Mouse (Mus musculus): Measurements from ENCODE around the gene Med12l. TPM values are rescaled to one million over a fixed set of nuclear protein-coding genes. Genes with fewer than 3 reads are reported as not detected.

Gene Med12l
- total and polyA plus RNA-seq, 3 experiments = 0.93 to 2.0 (median 1.5) TPM

- TF ChIP-seq MAFK (IDR thresholded peaks at IDR 0.05; ENCODE audit: insufficient replicate concordance, low read length) = peak; percentile 50; the same call in 1 of the 2 replicates
- peak; percentile 75 for TF ChIP-seq MAX (IDR thresholded peaks at IDR 0.05; ENCODE audit: low read length)
- 0 out of 2 replicates have a peak, but pooled peaks have one; percentile 1 for TF ChIP-seq SMC3 (IDR thresholded peaks at IDR 0.05; ENCODE audit: low read depth, low read length)
- TF ChIP-seq KAT2A (IDR thresholded peaks at IDR 0.05; ENCODE audit: insufficient replicate concordance, low read length) = no peak
- no peak for TF ChIP-seq ZC3H11A (IDR thresholded peaks at IDR 0.05; ENCODE audit: low read depth, low read length)
- 0 out of 2 replicates have a peak, but pooled peaks have one; percentile 29 for TF ChIP-seq TBP (conservative IDR thresholded peaks at IDR 0.05; ENCODE audit: low read depth, low read length)
- TF ChIP-seq ELF1 (IDR thresholded peaks at IDR 0.05; ENCODE audit: low read depth, low read length) = no peak
- no peak for TF ChIP-seq ZMIZ1 (IDR thresholded peaks at IDR 0.05; ENCODE audit: low read depth, low read length)
- peak; percentile 3; the same call in 1 of the 2 replicates for TF ChIP-seq JUN (IDR thresholded peaks at IDR 0.05; ENCODE audit: insufficient read depth, low read depth, low read length)
- TF ChIP-seq ZNF384 (IDR thresholded peaks at IDR 0.05; ENCODE audit: low read depth, low read length) = no peak
- TF ChIP-seq EP300 (IDR thresholded peaks at IDR 0.05; ENCODE audit: low read length) = peak; percentile 85
Observed at GRCm38 (mm10) chr3:59211784-59212183, 206.2 kb downstream of the Med12l start (continued).

- Histone ChIP-seq H3K36me3 (replicated peaks in 1 of 2; ENCODE audit: control insufficient read depth in 1 of 2, insufficient read depth in 1 of 2, low read length in 1 of 2) (no peaks in the 10 kb centered on the region), H3K4me2 (ENCODE audit: insufficient read depth, low read depth, poor library complexity, severe bottlenecking) (no peak overlapping the region), H3K9me3 (replicated peaks; ENCODE audit: low read length) (no peaks in the 10 kb centered on the region), H3K27ac (ENCODE audit: insufficient read depth, low read depth) (no peak overlapping the region), H3K9ac (ENCODE audit: insufficient read depth, low read depth) (no peak overlapping the region), H3K4me3 (replicated peaks in 1 of 3; ENCODE audit: low read depth in 2 of 3, low read length in 2 of 3, poor library complexity in 1 of 3) (no peak overlapping the region), H3K27me3 (replicated peaks) (no peaks in the 10 kb centered on the region), H3K79me2 (replicated peaks; ENCODE audit: control insufficient read depth, extremely low read depth, insufficient read depth, poor library complexity, severe bottlenecking) (no peaks in the 10 kb centered on the region), H3K4me1 (ENCODE audit: control insufficient read depth in 1 of 2, insufficient read depth in 2 of 2) (peaks cover 5 to 51% of the 10 kb centered on the region in 2 experiments; a peak in 3 of 4 replicates)
- dilution Hi-C loops (cut with MboI; ENCODE audit: extremely low pct_ligation_motif_present, extremely low pct_unique_long_range_greater_than_20kb, low sequenced_read_pairs) (no loop called here), in situ Hi-C loops (cut with MboI; ENCODE audit: low pct_ligation_motif_present, low pct_unique_long_range_greater_than_20kb, low sequenced_read_pairs) (no loop called here)
- no peak for TF ChIP-seq USF2 (conservative IDR thresholded peaks at IDR 0.05; ENCODE audit: low read depth, low read length)
- TF ChIP-seq GABPA (IDR thresholded peaks at IDR 0.05; ENCODE audit: insufficient replicate concordance, low read depth, low read length) = no peak
- TF ChIP-seq IRF4 (IDR thresholded peaks at IDR 0.05; ENCODE audit: low read depth, low read length) = peak; percentile 20; the same call in 1 of the 2 replicates
- TF ChIP-seq BHLHE40 (IDR thresholded peaks at IDR 0.05; ENCODE audit: low read depth, low read length) = peak; percentile 36; the same call in 1 of the 2 replicates
- TF ChIP-seq RCOR1 (conservative IDR thresholded peaks at IDR 0.05; ENCODE audit: low read depth, low read length) = 0 out of 2 replicates have a peak, but pooled peaks have one; percentile 52
- no peak for TF ChIP-seq MAX (IDR thresholded peaks at IDR 0.05; ENCODE audit: low read length)
- no peak for TF ChIP-seq SMC3 (IDR thresholded peaks at IDR 0.05; ENCODE audit: low read depth, low read length)
- TF ChIP-seq MAFK (IDR thresholded peaks at IDR 0.05; ENCODE audit: insufficient replicate concordance, low read length) = peak; percentile 27; the same call in 1 of the 2 replicates
- TF ChIP-seq JUND (conservative IDR thresholded peaks at IDR 0.05; ENCODE audit: low read depth, low read length) = no peak
- TF ChIP-seq ZMIZ1 (IDR thresholded peaks at IDR 0.05; ENCODE audit: low read depth, low read length) = no peak
- TF ChIP-seq JUN (IDR thresholded peaks at IDR 0.05; ENCODE audit: insufficient read depth, low read depth, low read length) = no peak
- no peak for TF ChIP-seq POLR2A (IDR thresholded peaks at IDR 0.05; ENCODE audit: low read depth, low read length)
- TF ChIP-seq EP300 (IDR thresholded peaks at IDR 0.05; ENCODE audit: low read length) = peak; percentile 65
- TF ChIP-seq ZNF384 (IDR thresholded peaks at IDR 0.05; ENCODE audit: low read depth, low read length) = no peak
- DNase-seq (ENCODE audit: extremely low read depth) = no peak
Observed at GRCm38 (mm10) chr3:59212404-59212803, 206.8 kb downstream of the Med12l start.
